Mouse (Mus musculus) embryonic facial prominence, embryonic 12.5 days (tissue): ENCODE data around the gene Erp29. TPM values are rescaled to one million over a fixed set of nuclear protein-coding genes. Genes with fewer than 3 reads are reported as not detected.

Experiments
- ATAC-seq: fragments of 200-750 bp; cut with Nextera tagmentation; 2 replicates; pipeline ENCODE4 v1.8.0; 2017; ENCODE audit not compliant: insufficient number of reproducible peaks, insufficient read depth, low FRiP score, low TSS enrichment
- H3K27ac ChIP-seq: fragments of 300-500 bp; sonication (generic); 2 replicates; pipeline ENCODE4 v1.5.1; 2016; ENCODE audit warnings: mild to moderate bottlenecking
- H3K27me3 ChIP-seq: fragments of 300-500 bp; sonication (generic); 2 replicates; pipeline ENCODE4 v1.6.1; 2016; ENCODE audit warnings: mild to moderate bottlenecking, moderate library complexity
- H3K36me3 ChIP-seq: fragments of 300-500 bp; sonication (generic); 2 replicates; pipeline ENCODE4 v1.6.1; 2016; ENCODE audit warnings: mild to moderate bottlenecking
- H3K4me1 ChIP-seq: fragments of 300-500 bp; sonication (generic); 2 replicates; pipeline ENCODE4 v1.6.1; 2016
- H3K4me2 ChIP-seq: fragments of 300-500 bp; sonication (generic); replicated peaks from 2 replicates; pipeline ENCODE4 v1.6.1; 2016; ENCODE audit warnings: mild to moderate bottlenecking, moderate library complexity
- H3K4me3 ChIP-seq: fragments of 300-500 bp; sonication (generic); 2 replicates; pipeline ENCODE4 v1.5.1; 2016; ENCODE audit warnings: mild to moderate bottlenecking
- H3K9ac ChIP-seq: fragments of 300-500 bp; sonication (generic); 2 replicates; pipeline ENCODE4 v1.6.1; 2016; ENCODE audit warnings: mild to moderate bottlenecking, moderate library complexity
- H3K9me3 ChIP-seq: fragments of 300-500 bp; sonication (generic); 2 replicates; pipeline ENCODE4 v1.6.1; 2016; ENCODE audit warnings: mild to moderate bottlenecking, moderate library complexity
- WGBS: fragments of 180-500 bp; shearing (Covaris S2); methylation state at CpG from one replicate; pipeline ENCODE4 v1.1.7; 2016; 5-methylcytosine and 5-hydroxymethylcytosine counted together
- polyA plus RNA-seq: library from polyadenylated mRNA; unstranded; fragments of >200 nt; fragmentation: Nextera tagmentation; extraction: Ambion mirVana; gene quantifications from 2 replicates; pipeline ENCODE4 v1.2.1, GENCODE M21; 2016

Erp29 gene
- polyA plus RNA-seq, 1 experiment from 2014 or later: 135 TPM

- Histone ChIP-seq H3K27me3 (no peaks in the 10 kb centered on the region), H3K36me3 (peaks cover 13% of the 10 kb centered on the region), H3K4me2 (peak within 1 kb of the TSS; percentile 73), H3K9ac (peak within 1 kb of the TSS; percentile 89), H3K27ac (peak within 1 kb of the TSS; percentile 67), H3K4me3 (peak within 1 kb of the TSS; percentile 81), H3K9me3 (peaks cover 5% of the 10 kb centered on the region), H3K4me1 (peaks cover 7% of the 10 kb centered on the region; the same call in 1 of the 2 replicates)
- WGBS: under 1% methylated on average over 42 of the region's 45 CpGs
- peak; percentile 96 for ATAC-seq
Observed at GRCm38 (mm10) chr5:121385461-121386119, 66.7 kb downstream of the Erp29 start, which contains the start of gene Trafd1. Gene Trafd1, minus strand, starts transcription at chr5:121385632.

GRCm38 (mm10) chr5:121384757-121385460 lies 67.4 kb downstream of the Erp29 start:
- Histone ChIP-seq H3K9me3 (peaks cover 6% of the 10 kb centered on the region), H3K36me3 (peaks cover 17% of the 10 kb centered on the region), H3K4me1 (peaks cover 7% of the 10 kb centered on the region; the same call in 1 of the 2 replicates), H3K4me2 (peak overlapping the region; percentile 73), H3K27ac (peak overlapping the region; percentile 67), H3K27me3 (no peaks in the 10 kb centered on the region), H3K9ac (peak overlapping the region; percentile 89), H3K4me3 (peak overlapping the region; percentile 81)
- peak; percentile 67 for ATAC-seq
- 4% methylated on average over 45 of the region's 47 CpGs for WGBS

- peak overlapping the region; percentile 81 for H3K4me3 ChIP-seq
- H3K9me3 ChIP-seq: peaks cover 6% of the 10 kb centered on the region
- H3K27ac ChIP-seq: no peak overlapping the region
- ATAC-seq: no peak
- 54% methylated on average over 10 of the region's 10 CpGs for WGBS
- no peaks in the 10 kb centered on the region for H3K27me3 ChIP-seq
- peak overlapping the region; percentile 73 for H3K4me2 ChIP-seq
- H3K4me1 ChIP-seq: peaks cover 7% of the 10 kb centered on the region; the same call in 1 of the 2 replicates
- peak overlapping the region; percentile 33; the same call in 1 of the 2 replicates for H3K9ac ChIP-seq
- peaks cover 25% of the 10 kb centered on the region for H3K36me3 ChIP-seq
Observed at GRCm38 (mm10) chr5:121383857-121384756, 68.2 kb downstream of the Erp29 start.

GRCm38 (mm10) chr5:121380692-121381091 lies 71.6 kb downstream of the Erp29 start:
- Histone ChIP-seq H3K9ac (no peak overlapping the region), H3K27me3 (no peaks in the 10 kb centered on the region), H3K9me3 (peaks cover 6% of the 10 kb centered on the region), H3K4me1 (peaks cover 4% of the 10 kb centered on the region; the same call in 1 of the 2 replicates), H3K36me3 (peaks cover 53% of the 10 kb centered on the region), H3K4me3 (no peak overlapping the region), H3K4me2 (no peak overlapping the region), H3K27ac (no peak overlapping the region)
- 94% methylated on average over 2 of the region's 2 CpGs for WGBS
- ATAC-seq: no peak

GRCm38 (mm10) chr5:121378678-121379256 lies 73.5 kb downstream of the Erp29 start:
- no peak overlapping the region for H3K4me2 ChIP-seq
- no peak overlapping the region for H3K27ac ChIP-seq
- H3K9ac ChIP-seq: no peak overlapping the region
- no peaks in the 10 kb centered on the region for H3K27me3 ChIP-seq
- peaks cover 69% of the 10 kb centered on the region for H3K36me3 ChIP-seq
- H3K9me3 ChIP-seq: peaks cover 6% of the 10 kb centered on the region
- ATAC-seq: no peak
- H3K4me3 ChIP-seq: no peak overlapping the region
- 94% methylated on average over 13 of the region's 13 CpGs for WGBS
- no peaks in the 10 kb centered on the region for H3K4me1 ChIP-seq

Other genes starting within 250 kb of the Erp29 start
- 597 and 603 TPM in 2 replicates for gene Rpl6, start 248.0 kb downstream of the Erp29 start, polyA plus RNA-seq
- gene Hectd4, start 232.3 kb downstream of the Erp29 start, polyA plus RNA-seq: 7.8 and 7.9 TPM in 2 replicates
- gene Trafd1, start 66.9 kb downstream of the Erp29 start, polyA plus RNA-seq: 81.0 and 87.6 TPM in 2 replicates
- 40.7 and 41.8 TPM in 2 replicates for gene Naa25, start 54.6 kb downstream of the Erp29 start, polyA plus RNA-seq
- gene Tmem116, start 613 bp downstream of the Erp29 start, polyA plus RNA-seq: 1.3 and 1.4 TPM in 2 replicates
- not detected in 2 replicates for gene Adam1b, start 50.9 kb upstream of the Erp29 start, polyA plus RNA-seq
- gene Adam1a, start 93.0 kb upstream of the Erp29 start, polyA plus RNA-seq: 2.0 and 2.1 TPM in 2 replicates
- 0.46 TPM in 1 of 2 replicates, not detected in the other for gene Gm42878, start 93.0 kb upstream of the Erp29 start, polyA plus RNA-seq
- 59.5 and 62.9 TPM in 2 replicates for gene Mapkapk5, start 93.4 kb upstream of the Erp29 start, polyA plus RNA-seq
- gene Aldh2, start 141.3 kb upstream of the Erp29 start, polyA plus RNA-seq: 235 and 258 TPM in 2 replicates
- 2.1 and 2.5 TPM in 2 replicates for gene Acad12, start 166.4 kb upstream of the Erp29 start, polyA plus RNA-seq
- gene Acad10, start 208.0 kb upstream of the Erp29 start, polyA plus RNA-seq: 1.6 and 2.2 TPM in 2 replicates
- gene Brap, start 208.1 kb upstream of the Erp29 start, polyA plus RNA-seq: 47.7 and 51.2 TPM in 2 replicates